Mouse (Mus musculus) hindbrain, embryonic 16.5 days (tissue): Measurements from ENCODE around the gene Prune2. TPM values are rescaled to one million over a fixed set of nuclear protein-coding genes. Genes with fewer than 3 reads are reported as not detected.

Experiments used
- ATAC-seq: fragments of 200-750 bp; cut with Nextera tagmentation; 2 replicates; pipeline ENCODE4 v1.8.0; 2017; ENCODE audit warnings: moderate TSS enrichment, moderate library complexity
- H3K27ac ChIP-seq: fragments of 300-500 bp; sonication (generic); 2 replicates; pipeline ENCODE4 v1.5.1; 2014; ENCODE audit warnings: low read depth, mild to moderate bottlenecking, control low read depth, low read length, moderate library complexity
- H3K27me3 ChIP-seq: fragments of 300-500 bp; sonication (generic); replicated peaks from 2 replicates; pipeline ENCODE4 v1.6.1; 2014; ENCODE audit warnings: low read length; ENCODE audit not compliant: control insufficient read depth, insufficient read depth
- H3K36me3 ChIP-seq: fragments of 300-500 bp; sonication (generic); 2 replicates; pipeline ENCODE4 v1.6.1; 2014; ENCODE audit warnings: mild to moderate bottlenecking, low read length, moderate library complexity, mixed read lengths; ENCODE audit not compliant: control insufficient read depth, insufficient read depth
- H3K4me1 ChIP-seq: fragments of 300-500 bp; sonication (generic); 2 replicates; pipeline ENCODE4 v1.6.1; 2014; ENCODE audit warnings: low read depth, low read length; ENCODE audit not compliant: control insufficient read depth, insufficient read depth
- H3K4me2 ChIP-seq: fragments of 300-500 bp; sonication (generic); 2 replicates; pipeline ENCODE4 v1.6.1; 2014; ENCODE audit warnings: mild to moderate bottlenecking, low read length, control low read depth, moderate library complexity
- H3K4me3 ChIP-seq: fragments of 300-500 bp; sonication (generic); 2 replicates; pipeline ENCODE4 v1.5.1; 2014; ENCODE audit warnings: mild to moderate bottlenecking, low read length, control low read depth, moderate library complexity
- H3K9ac ChIP-seq: fragments of 300-500 bp; sonication (generic); 2 replicates; pipeline ENCODE4 v1.6.1; 2014; ENCODE audit warnings: low read depth, mild to moderate bottlenecking, control low read depth, low read length, moderate library complexity
- H3K9me3 ChIP-seq: fragments of 300-500 bp; sonication (generic); 2 replicates; pipeline ENCODE4 v1.6.1; 2014; ENCODE audit warnings: mild to moderate bottlenecking, low read length, moderate library complexity; ENCODE audit not compliant: control insufficient read depth
- WGBS: fragments of 180-500 bp; shearing (Covaris S2); extraction: QIAGEN DNeasy Blood & Tissue Kit; methylation state at CpG from one replicate; pipeline ENCODE4 v1.1.7; 2014; 5-methylcytosine and 5-hydroxymethylcytosine counted together
- polyA plus RNA-seq: library from polyadenylated mRNA; unstranded; fragments of >200 nt; fragmentation: Nextera tagmentation; extraction: Ambion mirVana; gene quantifications from 2 replicates; pipeline ENCODE4 v1.2.1, GENCODE M21; 2015

Prune2 gene
- polyA plus RNA-seq, 1 experiment from 2014 or later, result 9.5 TPM

- no peak for ATAC-seq
- Histone ChIP-seq H3K36me3 (no peaks in the 10 kb centered on the region), H3K9ac (no peak overlapping the region), H3K4me2 (no peak overlapping the region), H3K9me3 (no peaks in the 10 kb centered on the region), H3K4me1 (no peaks in the 10 kb centered on the region), H3K27ac (no peak overlapping the region), H3K4me3 (no peak overlapping the region), H3K27me3 (no peaks in the 10 kb centered on the region)
- whole genome bisulfite sequencing, result 66% methylated on average over 5 of the region's 5 CpGs
Observed at GRCm38 (mm10) chr19:17225570-17226083, 269.7 kb downstream of the Prune2 start.

GRCm38 (mm10) chr19:17226096-17226495 is 270.2 kb downstream of the Prune2 start:
- H3K27me3 ChIP-seq, result no peaks in the 10 kb centered on the region
- H3K27ac ChIP-seq, result no peak overlapping the region
- 91% methylated on average over 8 of the region's 8 CpGs for WGBS
- H3K9ac ChIP-seq, result no peak overlapping the region
- no peaks in the 10 kb centered on the region for H3K4me1 ChIP-seq
- H3K4me2 ChIP-seq, result no peak overlapping the region
- no peak for ATAC-seq
- no peak overlapping the region for H3K4me3 ChIP-seq
- no peaks in the 10 kb centered on the region for H3K36me3 ChIP-seq
- H3K9me3 ChIP-seq, result no peaks in the 10 kb centered on the region

GRCm38 (mm10) chr19:17230013-17230412 is 274.1 kb downstream of the Prune2 start:
- Histone ChIP-seq H3K9me3 (no peaks in the 10 kb centered on the region), H3K27ac (no peak overlapping the region), H3K4me3 (no peak overlapping the region), H3K9ac (no peak overlapping the region), H3K4me2 (no peak overlapping the region), H3K36me3 (no peaks in the 10 kb centered on the region), H3K4me1 (no peaks in the 10 kb centered on the region), H3K27me3 (no peaks in the 10 kb centered on the region)
- WGBS, result 88% methylated on average over 1 of the region's 1 CpGs
- no peak for ATAC-seq

- Histone ChIP-seq H3K27ac (no peak overlapping the region), H3K9me3 (no peaks in the 10 kb centered on the region), H3K4me3 (no peak overlapping the region), H3K9ac (no peak overlapping the region), H3K27me3 (no peaks in the 10 kb centered on the region), H3K36me3 (no peaks in the 10 kb centered on the region), H3K4me2 (no peak overlapping the region), H3K4me1 (no peaks in the 10 kb centered on the region)
- ATAC-seq, result no peak
- 82% methylated on average over 3 of the region's 3 CpGs for WGBS
Observed at GRCm38 (mm10) chr19:17238471-17238870, 282.6 kb downstream of the Prune2 start.

GRCm38 (mm10) chr19:17240170-17241077 is 284.5 kb downstream of the Prune2 start:
- no peak overlapping the region for H3K9ac ChIP-seq
- no peaks in the 10 kb centered on the region for H3K36me3 ChIP-seq
- no peak overlapping the region for H3K4me3 ChIP-seq
- no peaks in the 10 kb centered on the region for H3K27me3 ChIP-seq
- no peak overlapping the region for H3K4me2 ChIP-seq
- no peak overlapping the region for H3K27ac ChIP-seq
- ATAC-seq, result no peak
- H3K9me3 ChIP-seq, result no peaks in the 10 kb centered on the region
- H3K4me1 ChIP-seq, result no peaks in the 10 kb centered on the region
- WGBS, result 92% methylated on average over 7 of the region's 7 CpGs

- Histone ChIP-seq H3K4me3 (no peak overlapping the region), H3K9me3 (no peaks in the 10 kb centered on the region), H3K4me2 (no peak overlapping the region), H3K4me1 (no peaks in the 10 kb centered on the region), H3K27me3 (no peaks in the 10 kb centered on the region), H3K36me3 (no peaks in the 10 kb centered on the region), H3K9ac (no peak overlapping the region), H3K27ac (no peak overlapping the region)
- ATAC-seq, result no peak
- 92% methylated on average over 1 of the region's 1 CpGs for WGBS
Observed at GRCm38 (mm10) chr19:17241206-17241605, 285.3 kb downstream of the Prune2 start.

GRCm38 (mm10) chr19:17242962-17243361 is 287.0 kb downstream of the Prune2 start:
- no peak for ATAC-seq
- no peaks in the 10 kb centered on the region for H3K36me3 ChIP-seq
- H3K4me1 ChIP-seq, result no peaks in the 10 kb centered on the region
- H3K4me3 ChIP-seq, result no peak overlapping the region
- H3K27me3 ChIP-seq, result no peaks in the 10 kb centered on the region
- H3K9me3 ChIP-seq, result no peaks in the 10 kb centered on the region
- 65% methylated on average over 5 of the region's 5 CpGs for WGBS
- H3K27ac ChIP-seq, result no peak overlapping the region
- no peak overlapping the region for H3K9ac ChIP-seq
- no peak overlapping the region for H3K4me2 ChIP-seq

GRCm38 (mm10) chr19:17244544-17244943 is 288.6 kb downstream of the Prune2 start:
- no peaks in the 10 kb centered on the region for H3K9me3 ChIP-seq
- H3K36me3 ChIP-seq, result no peaks in the 10 kb centered on the region
- no peaks in the 10 kb centered on the region for H3K4me1 ChIP-seq
- 72% methylated on average over 7 of the region's 7 CpGs for WGBS
- no peak overlapping the region for H3K4me3 ChIP-seq
- no peaks in the 10 kb centered on the region for H3K27me3 ChIP-seq
- no peak overlapping the region for H3K27ac ChIP-seq
- no peak overlapping the region for H3K4me2 ChIP-seq
- ATAC-seq, result no peak
- H3K9ac ChIP-seq, result no peak overlapping the region

GRCm38 (mm10) chr19:17247352-17247925 is 291.5 kb downstream of the Prune2 start:
- H3K27ac ChIP-seq, result no peak overlapping the region
- no peaks in the 10 kb centered on the region for H3K36me3 ChIP-seq
- H3K27me3 ChIP-seq, result no peaks in the 10 kb centered on the region
- ATAC-seq, result no peak
- H3K4me2 ChIP-seq, result no peak overlapping the region
- H3K9me3 ChIP-seq, result no peaks in the 10 kb centered on the region
- H3K4me1 ChIP-seq, result no peaks in the 10 kb centered on the region
- H3K4me3 ChIP-seq, result no peak overlapping the region
- 89% methylated on average over 8 of the region's 8 CpGs for WGBS
- no peak overlapping the region for H3K9ac ChIP-seq
